Mouse (Mus musculus) urinary bladder, postnatal 25 days (tissue): ENCODE results near the gene Atp6v1a.

Source experiments
- DNase-seq: peaks from one replicate; pipeline ENCODE4 v3.0.0; 2022; ENCODE audit warnings: low spot score

Atp6v1a gene

DNA sequence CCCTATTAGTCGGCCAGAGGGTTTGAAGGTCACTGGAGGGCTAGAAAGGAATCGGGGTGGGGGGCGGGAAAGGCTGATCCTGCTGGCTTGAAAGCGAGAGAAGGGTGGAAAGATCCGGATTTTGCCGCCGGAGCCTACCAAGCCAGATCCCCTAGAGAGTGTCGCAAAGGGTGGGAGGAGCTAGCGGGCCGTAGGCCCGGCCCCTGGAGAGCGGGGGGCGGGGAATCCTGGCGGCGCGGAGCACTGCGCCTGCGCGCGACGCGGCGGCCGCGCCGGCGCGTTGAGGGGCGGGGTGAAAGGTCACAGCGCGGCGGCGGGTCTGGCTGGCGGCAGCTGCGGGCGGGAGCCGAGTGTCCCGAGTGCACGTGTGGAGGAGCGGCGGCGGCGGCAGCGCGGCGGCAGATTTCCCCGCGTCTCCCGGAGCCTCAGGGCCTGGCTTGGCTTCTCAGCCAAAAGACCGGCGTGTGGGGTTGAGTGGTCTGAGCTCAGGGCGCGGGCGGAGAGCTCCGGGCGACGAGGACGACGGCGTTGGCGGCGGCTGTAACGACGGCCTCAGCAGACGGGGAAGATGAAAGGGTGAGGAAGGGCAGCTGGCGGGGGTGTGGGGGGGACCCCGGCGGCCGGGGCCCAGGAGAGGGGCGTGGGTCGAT lies at the start of gene Atp6v1a, which contains the start of gene Naa50:
TSS of gene Atp6v1a (minus strand) at position 170 of the 650 bp plus-strand sequence.
TSS of gene Naa50 (plus strand) at position 295 of the 650 bp plus-strand sequence.
- peak; percentile 92 for DNase-seq

- no peak for DNase-seq
These were observed 49.3 kb upstream of the Atp6v1a start for GRCm38 (mm10) chr16:44188766-44189165.

DNA sequence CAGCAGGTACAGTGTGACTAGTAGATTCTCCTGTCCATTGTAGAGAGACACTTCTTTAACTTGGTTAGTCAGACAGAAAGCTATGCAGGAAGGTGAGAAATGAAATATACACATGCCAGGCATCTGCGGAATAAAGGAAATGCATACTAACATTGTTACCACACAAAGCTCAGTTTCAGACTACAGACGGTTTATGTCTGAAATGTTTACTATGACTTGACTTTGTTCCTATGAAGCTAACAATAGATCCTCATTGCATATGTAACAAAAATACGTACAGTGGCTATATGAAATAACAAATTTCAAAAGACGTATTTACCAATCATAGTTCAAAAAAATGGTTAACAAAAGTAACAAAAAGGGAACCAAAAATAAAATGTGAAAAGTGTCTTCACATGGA lies 47.7 kb upstream of the Atp6v1a start:
- DNase-seq: no peak

- DNase-seq: no peak
These were observed 45.3 kb upstream of the Atp6v1a start for GRCm38 (mm10) chr16:44184769-44185168.

GRCm38 (mm10) chr16:44182597-44182996 lies 43.1 kb upstream of the Atp6v1a start:
- DNase-seq: no peak

GRCm38 (mm10) chr16:44178555-44178954 lies 39.0 kb upstream of the Atp6v1a start:
- DNase-seq: no peak

DNA sequence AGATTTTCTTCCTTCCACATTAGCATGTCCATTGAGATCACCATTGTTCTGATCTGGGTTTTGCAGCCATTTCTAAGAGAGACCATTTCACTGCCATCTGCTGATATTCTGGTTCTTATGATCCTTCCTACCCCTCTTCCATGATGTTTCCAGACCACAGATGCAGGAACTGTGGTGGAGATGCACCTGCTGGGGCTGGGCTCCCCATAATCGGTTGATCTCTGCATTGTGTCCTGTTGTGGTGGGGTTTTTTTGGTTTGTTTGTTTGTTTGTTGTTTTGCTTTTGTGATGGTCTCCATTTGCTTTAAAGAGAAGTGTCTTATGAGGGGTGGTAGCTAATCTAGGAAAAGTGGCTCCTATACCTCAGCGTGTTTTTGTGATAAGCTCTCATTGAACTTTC lies 37.0 kb upstream of the Atp6v1a start:
- DNase-seq: no peak

- no peak for DNase-seq
These were observed 35.5 kb upstream of the Atp6v1a start for GRCm38 (mm10) chr16:44175001-44175400.

DNA sequence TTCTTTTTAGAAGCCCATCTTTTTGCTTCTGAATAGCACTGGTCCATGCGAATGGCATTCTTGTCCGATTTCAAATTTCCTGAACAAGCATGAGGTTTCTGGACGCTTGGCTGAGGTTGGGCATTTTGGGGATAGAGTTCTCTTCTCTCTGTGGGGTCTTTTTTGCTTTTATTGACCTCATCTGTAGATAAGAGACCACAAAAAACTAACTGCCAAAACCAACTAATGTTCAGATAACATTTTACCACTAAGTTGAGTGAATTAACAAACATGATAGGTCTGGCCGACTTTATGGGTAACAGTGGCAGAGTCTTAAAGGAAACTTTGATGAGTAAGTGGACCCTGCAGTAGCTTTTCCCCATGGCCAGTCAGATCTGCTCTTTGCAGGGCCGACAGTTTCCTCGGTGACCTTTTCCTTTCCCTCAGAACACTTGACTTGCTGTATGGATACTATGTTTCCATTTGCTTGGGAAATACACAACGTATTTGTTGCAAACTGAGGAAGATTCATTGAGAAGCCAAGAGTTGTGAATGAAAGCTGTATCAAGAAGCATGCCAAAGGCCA lies 34.5 kb upstream of the Atp6v1a start:
- DNase-seq: no peak

DNA sequence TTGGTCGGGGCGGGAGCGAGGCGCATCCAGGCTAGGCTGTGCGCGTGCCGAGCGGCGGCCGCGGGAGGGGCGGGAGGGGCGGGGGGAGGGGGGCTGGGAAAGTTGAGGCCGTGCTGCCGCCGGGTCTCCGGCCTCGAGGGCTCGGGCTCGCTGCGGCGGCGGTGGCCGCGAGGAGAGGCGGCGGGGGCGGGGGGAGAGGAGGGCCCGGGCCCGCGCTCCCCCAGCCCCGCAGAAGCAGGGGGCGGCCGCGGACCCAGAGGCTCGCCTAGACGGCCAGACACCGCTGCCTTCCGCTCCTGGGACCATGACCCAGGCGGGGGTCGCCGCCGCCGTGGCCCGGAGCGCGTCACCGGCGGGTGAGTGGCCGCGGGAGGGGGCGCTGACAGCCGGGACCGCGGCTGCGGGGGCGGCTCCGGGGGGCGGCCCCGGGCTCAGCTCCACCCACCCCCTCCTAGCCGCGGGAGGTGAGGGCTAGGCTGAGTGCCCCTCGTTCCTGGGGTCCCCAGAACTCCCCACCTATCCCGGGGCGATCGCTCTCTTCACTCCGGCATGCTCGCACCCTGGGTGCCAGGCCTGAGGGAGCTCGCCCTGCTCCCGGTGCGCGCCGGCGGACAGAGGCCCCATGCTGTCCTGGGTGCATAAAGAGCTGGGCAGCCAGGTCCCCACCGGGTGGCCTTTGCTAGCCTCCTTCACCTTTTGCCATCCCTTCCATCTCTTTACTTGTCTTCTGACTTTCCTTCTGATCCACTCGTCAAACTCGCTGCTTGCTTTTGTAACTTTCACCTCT lies 33.8 kb upstream of the Atp6v1a start, which contains the start of gene Usf3:
TSS of gene Usf3 (plus strand) at position 92 of the 787 bp plus-strand sequence.
- peak; percentile 51 for DNase-seq

- peak; percentile 92 for DNase-seq
These were observed 33.0 kb upstream of the Atp6v1a start for GRCm38 (mm10) chr16:44172297-44173154.

DNA sequence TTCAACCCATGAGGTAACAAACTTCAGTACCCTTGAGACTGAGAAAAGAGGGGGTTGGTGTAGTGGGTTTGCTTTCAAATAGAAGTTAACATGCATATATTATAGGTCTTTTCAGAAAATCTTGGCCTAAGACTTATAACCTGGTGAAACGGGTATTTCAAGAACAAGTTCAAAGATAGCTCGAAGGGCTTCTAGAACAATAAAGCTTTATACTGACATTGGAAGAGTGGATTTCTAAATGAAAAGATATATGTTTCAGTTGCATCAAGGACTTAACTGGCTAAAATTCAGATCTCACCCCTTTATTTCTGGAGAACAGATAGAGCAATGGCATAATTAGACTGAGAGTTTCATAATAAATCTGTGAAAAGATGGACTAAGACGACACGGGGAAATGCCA lies 29.5 kb upstream of the Atp6v1a start:
- DNase-seq: no peak

- no peak for DNase-seq
These were observed 25.7 kb upstream of the Atp6v1a start for GRCm38 (mm10) chr16:44165182-44165581.

GRCm38 (mm10) chr16:44163831-44164230 lies 24.3 kb upstream of the Atp6v1a start:
- no peak for DNase-seq

- DNase-seq: no peak
These were observed 19.8 kb upstream of the Atp6v1a start for GRCm38 (mm10) chr16:44159325-44159724.

GRCm38 (mm10) chr16:44154497-44155057 lies 15.1 kb upstream of the Atp6v1a start:
- DNase-seq: no peak

DNA sequence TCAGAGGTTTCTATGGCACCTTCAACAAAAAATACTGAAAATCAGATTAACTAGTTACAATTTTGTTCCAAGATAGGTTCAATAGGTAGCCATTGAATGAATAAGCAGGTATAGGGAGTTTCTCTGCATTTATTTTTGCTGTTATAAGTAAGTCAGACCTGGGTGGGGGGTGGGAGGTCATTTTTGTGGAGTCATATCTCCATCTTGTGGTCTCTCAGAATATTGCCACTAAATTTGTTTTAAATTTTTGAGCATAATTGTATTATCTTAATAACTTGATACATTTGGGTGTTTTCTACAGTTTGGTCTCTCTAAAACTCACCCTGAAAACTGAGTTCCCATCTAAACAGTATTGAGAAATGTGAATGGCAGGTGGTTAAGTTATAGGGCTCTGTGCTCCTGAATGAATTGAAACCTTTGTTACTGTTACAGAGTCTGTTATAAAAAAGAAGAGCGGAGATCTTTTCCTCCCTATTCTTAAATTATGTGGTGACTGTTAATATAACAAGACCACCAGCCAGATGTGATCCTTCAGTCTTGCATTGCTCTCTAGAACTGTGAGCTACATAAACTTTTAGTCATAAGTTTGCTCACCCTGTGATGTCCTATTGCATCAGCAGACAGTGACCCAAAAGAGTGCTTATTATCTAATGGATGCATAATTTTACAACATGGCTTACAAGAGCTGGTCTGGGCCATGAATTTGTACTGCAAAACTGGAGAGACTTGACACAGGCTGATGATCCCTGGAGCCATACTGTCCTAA lies 9.7 kb upstream of the Atp6v1a start:
- no peak for DNase-seq

GRCm38 (mm10) chr16:44141483-44141882 lies 2.0 kb upstream of the Atp6v1a start:
- DNase-seq: no peak

- peak; percentile 61 for DNase-seq
These were observed 782 bp upstream of the Atp6v1a start for GRCm38 (mm10) chr16:44140186-44140787.

GRCm38 (mm10) chr16:44138979-44139535 lies 448 bp downstream of the Atp6v1a start:
- peak; percentile 76 for DNase-seq
